Mouse (Mus musculus) E14TG2a.4 (cell line): ENCODE measurements around the gene Serinc5.

Experiments
- CTCF ChIP-seq: conservative IDR thresholded peaks from 2 replicates; pipeline ENCODE4 v1.5.1; 2014; ENCODE audit warnings: low read length
- NANOG ChIP-seq: IDR thresholded peaks from 2 replicates; pipeline ENCODE4 v1.6.1; 2014; ENCODE audit warnings: borderline replicate concordance, low read length, mixed read lengths
- POU5F1 ChIP-seq: IDR thresholded peaks from 2 replicates; pipeline ENCODE4 v1.6.1; 2014; ENCODE audit warnings: low read length, borderline replicate concordance

DNA sequence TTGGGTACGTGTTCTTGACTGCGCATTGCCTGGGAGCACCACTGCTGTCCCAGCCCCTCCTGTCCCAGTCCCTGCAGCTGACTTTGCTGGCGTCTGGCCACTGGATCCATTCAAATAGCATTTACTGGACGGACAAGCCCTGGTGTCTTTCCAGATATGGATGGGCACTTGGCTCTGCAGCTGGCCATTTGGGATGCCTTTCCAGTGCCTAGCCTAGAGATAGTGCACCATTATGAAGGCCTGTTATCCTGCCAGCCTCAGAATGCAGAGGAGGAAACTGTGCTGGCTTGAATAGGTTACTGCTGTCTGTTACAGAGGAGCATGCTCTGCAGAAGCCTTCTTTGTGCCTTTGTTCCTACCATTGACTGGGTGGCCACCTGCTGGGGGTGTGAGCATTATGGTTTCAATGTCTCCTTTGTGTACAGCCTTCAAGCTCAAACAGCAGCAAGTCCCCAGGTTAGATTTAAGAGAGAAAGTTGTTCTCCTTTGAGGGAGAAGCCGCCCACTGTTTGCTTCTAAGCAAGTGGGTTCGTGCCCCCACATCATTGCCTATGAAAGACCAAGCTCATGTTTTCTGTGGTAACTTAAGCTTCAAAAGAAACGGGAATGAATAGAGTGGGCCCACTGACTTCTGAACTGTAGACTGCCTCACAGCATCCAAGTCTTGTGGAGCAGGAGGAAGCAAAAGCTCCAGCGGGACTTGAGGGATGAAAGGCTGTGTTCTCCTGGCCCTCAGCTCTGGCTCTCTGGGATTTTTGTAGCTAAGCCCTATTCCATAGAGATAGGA, 92.5 kb downstream of the Serinc5 start:
- TF ChIP-seq CTCF: no peak
- TF ChIP-seq POU5F1: no peak
- peak; percentile 79; the same call in 1 of the 2 replicates for TF ChIP-seq NANOG
